Mouse (Mus musculus) ovary, postnatal 10 days (tissue): ENCODE measurements around the gene Rpl18.

ENCODE experiments used
- DNase-seq: peaks from one replicate; pipeline ENCODE4 v3.0.0; 2022; ENCODE audit warnings: low spot score

Rpl18 gene

DNA sequence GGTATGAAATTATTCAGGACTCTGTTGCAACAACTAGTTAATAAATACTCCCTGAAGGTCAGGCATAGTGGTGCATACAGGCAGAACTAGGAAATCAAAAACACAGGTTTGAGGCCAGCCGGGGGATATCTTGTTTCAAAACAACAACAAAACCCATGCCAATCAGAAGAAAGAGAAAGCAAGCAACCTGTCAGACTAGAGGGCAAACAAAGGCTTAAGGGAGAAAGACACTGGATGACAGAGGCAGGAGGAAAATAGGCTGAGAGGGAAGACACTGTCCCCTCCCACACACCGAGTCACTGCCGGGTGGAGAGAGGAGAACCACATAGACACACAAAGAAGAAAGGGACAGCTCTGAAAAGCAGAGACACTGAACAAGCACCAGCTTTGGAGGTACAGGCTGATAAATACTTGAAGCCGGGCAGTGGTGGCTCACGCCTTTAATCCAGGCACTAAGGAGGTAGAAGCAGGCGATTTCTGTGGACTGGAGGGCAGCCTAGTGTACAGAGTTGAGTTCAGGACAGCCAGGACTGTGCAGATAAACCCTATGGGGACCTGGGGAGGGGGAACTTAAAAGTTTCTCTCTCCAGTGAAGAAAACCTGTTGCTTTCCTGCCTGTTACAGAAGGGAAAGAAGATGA is 1.3 kb upstream of the Rpl18 start:
- no peak for DNase-seq

DNA sequence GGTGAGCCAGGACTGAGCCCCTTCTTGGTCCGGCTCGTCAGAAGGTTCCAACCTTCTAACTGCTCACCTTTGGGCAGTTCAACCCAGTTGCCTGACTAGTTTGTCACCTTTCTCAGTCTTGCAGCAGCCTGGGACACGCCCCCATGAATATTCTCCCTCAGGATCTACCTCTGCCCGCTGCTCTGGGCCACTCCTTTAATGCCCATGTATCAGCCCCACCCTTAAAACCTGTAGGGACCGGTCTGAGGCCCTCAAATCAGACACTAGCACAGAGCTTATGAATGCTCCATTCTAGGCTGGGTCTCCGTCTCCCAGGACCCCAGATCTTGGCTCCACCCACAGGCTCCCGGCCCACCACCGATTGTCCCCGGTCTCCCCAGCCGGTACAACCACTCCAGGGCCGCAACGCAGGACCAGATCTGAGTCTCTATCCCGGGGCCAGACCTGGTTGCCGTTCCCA is 597 bp upstream of the Rpl18 start:
- no peak for DNase-seq

DNA sequence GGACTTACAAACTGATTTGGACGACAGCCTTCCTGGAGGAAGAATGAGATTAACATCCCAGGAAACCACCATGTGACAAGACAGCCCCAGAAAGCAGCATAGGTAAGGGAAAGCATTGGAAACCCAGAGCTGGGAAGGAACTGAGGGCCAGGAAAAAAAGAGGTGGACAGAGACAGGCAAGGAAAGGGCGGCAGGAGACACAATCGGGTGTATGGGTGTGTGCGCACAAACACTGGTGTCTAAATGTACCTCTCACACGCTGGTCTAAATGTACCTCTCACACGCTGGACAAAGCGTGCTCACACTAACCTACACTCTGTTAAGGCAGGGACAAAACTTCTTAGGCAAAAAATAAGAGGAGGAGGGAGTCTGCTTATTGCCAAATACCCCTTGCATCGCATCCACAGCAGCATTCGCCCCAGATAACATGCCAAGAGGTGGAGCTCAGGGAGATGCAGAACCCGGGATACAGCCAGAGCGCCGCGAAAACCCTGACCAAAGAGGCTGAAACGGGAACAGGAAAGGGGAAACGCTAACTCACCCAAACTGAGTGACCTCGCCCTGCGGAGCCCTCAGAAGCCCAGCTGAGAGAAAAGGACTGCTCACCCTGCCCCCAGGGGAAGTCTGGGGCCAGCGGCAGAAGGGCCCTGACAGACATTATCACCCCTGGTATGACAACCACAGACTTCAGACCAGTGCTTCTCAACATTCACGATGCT is 643 bp downstream of the Rpl18 start:
- DNase-seq, result no peak

DNA sequence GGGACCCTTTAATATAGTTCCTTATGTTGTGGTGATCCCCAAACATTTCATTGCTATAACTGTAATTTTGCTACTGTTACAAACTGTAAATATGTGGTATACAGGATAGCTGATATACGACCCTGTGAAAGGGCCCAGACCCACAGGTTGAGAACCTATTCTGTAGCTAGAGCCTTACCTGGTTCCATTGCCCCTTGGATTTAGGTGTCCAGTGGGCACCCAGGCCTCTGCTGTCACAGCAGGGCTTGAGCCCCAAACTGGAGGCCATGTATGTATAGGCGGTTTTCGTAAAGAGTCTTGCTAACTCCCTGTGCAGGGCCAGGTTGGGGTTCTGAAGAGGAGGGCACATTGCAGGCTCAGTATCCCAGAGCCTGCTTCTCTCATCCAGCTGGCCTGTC is 1.2 kb downstream of the Rpl18 start:
- no peak for DNase-seq

DNA sequence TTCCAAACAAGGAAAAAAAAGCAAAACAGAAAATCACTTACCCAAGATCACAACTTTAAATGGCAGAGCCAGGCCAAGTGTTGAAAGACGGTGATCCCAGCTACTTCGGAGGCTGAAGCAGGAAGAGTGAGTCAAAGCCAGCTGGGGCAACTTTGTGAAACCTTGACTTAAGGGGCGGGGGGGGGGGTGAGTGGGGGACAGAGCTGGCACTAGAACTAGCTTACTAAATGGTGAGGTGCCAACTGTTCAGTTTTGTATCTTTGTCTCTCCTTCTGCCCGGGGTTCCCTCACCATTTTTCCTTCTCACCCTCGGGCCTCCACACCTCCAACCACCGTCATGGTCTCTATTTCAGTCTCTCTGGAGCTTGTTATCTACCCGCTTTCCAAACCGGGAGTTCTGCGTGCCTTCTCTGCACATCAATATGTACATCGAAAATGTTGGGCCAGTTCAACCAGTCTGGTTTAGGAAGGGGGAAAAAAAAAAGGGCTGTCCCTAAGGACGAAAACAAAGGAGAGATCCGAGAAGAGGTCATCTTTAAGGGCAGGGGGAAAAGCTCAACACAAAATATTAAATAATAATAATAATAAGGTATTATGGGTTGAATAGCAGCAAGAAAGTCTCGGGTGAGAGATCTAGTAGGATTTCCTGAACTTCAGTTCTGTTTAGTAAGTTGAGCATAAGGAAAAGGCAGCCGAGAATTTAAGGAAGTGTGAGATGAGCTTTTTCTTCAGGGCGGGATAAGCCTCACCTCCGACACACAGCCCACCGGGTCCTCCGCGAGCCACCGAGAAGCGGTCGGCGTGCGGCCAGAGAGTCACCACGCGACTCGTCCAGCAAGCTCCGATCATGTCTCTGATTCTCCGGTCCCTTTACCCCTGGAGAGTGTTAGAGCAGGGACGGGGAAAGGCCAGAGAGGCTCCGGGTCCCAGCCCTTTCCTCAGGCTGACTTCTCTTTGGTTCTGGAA is 2.0 kb downstream of the Rpl18 start:
- no peak for DNase-seq

DNA sequence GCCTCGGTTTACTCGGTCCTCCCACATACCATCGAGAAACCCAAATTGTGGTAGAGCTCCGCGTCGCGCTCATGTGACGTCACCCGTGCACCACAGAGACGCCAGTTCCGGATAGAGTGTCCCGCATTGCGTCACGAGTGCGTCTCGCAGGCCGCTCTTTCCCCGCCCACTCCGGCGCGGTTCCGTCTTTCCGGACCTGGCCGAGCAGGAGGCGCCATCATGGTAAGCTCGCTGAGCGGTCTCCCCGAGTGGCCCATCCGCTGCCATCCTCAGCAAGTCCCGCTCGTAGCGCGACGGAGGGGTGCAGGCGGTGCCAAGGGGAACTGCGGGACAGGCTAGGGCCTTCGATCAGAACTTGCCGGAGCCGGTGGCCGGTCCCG is 2.7 kb downstream of the Rpl18 start, which contains the start of gene Sphk2:
Gene Sphk2, minus strand, starts transcription at position 85 of the 380 bp plus-strand sequence.
- peak; percentile 99 for DNase-seq

DNA sequence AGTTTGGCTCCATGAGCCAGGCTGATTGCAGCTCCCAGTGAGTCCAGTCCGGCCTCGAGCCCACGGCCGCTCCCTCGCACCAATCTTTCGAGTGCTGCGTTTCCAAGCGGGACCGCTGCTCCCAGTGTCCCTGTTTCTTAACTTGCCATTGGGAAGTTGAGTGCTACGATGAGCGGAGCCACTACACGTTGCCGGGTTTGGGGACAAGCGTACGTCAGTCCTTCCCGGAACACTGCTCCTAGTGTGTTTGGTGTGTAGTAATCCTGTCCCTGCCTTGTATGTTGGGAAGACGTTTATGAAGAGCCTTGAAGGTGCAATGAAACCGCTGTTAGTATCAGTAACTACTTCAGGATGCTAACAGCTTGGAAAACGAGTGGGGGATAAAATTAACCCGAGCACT is 3.1 kb downstream of the Rpl18 start:
- DNase-seq, result no peak

DNA sequence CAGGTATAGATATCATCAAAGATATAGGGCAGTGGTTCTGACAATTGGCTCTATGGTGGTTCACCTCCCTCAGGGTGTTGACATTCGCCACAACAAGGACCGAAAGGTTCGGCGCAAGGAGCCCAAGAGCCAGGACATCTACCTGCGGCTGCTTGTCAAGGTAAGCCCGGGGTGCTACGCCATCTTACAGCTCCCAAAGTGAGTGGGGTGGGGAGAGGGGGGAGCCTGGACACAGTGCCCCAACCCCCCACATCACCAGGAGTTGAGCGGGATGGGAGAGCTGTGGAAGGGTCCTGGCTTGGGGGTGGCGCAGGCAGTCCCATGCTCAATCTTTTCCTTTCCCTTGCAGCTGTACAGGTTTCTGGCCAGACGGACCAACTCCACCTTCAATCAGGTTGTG is 3.9 kb downstream of the Rpl18 start:
- no peak for DNase-seq

DNA sequence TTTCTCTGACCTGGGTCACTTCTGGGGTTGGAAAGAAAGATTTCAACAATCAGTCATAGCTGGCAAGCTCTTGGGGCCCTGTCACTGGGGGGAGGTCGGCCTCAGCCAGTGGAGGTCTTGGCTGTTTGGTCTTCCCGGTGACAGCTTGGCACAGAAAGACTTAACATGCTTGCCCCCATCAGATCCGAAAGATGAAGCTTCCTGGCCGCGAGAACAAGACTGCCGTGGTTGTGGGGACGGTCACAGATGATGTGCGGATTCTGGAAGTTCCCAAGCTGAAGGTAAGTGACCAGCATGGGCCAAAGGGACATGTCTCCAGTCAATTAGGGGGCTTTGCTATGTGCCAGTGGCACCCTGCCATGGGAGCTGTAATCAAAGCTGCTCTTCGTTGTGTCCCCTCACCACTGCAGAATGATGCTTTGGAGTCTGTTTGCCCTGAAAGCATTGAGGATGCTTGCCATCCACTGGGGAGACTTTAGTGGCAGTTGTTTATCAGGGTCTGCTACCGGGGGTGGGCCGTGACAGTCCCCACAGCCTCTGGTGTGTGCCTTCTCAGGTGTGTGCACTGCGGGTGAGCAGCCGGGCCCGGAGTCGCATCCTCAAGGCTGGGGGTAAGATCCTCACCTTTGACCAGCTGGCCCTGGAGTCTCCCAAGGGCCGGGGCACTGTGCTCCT is 4.6 kb downstream of the Rpl18 start:
- DNase-seq, result no peak

DNA sequence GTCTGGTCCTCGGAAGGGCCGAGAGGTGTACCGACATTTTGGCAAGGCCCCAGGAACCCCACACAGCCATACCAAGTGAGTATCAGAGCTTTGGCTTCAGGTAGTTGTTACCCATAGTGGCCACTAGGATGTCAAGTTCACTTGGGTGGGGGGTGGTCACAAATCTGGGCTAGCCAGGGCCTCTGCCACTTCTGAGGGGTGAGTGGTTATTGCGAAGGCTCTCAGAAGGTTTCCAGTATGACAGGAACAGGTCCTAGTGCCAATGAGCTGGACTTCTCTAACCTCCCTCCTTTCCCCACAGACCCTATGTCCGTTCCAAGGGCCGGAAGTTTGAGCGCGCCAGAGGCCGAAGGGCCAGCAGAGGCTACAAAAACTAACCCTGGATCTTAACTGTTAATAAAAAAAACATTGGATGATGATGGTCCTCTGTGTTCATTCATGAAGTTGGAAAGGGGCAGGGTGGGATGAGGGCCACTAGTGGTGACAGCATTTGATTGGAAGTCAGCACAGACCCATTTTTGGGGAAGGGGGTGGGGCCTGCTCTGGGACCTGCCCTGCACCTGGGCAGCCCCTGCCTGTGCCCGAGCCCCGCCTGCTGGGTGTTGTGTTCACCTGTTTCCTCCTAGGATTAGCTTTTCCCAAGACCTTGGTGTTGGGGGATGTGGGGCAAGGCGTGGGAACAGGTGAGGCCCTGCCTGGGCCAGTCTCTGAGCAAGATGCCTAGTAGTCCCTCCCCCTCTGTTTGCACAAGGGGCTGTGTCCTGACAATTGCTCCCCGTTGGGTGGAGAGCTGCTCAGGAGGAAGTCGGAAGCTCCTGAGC is 5.4 kb downstream of the Rpl18 start, which contains the start of gene Fam83e:
Gene Fam83e, plus strand, starts transcription at position 800 of the 821 bp plus-strand sequence.
- DNase-seq, result no peak

DNA sequence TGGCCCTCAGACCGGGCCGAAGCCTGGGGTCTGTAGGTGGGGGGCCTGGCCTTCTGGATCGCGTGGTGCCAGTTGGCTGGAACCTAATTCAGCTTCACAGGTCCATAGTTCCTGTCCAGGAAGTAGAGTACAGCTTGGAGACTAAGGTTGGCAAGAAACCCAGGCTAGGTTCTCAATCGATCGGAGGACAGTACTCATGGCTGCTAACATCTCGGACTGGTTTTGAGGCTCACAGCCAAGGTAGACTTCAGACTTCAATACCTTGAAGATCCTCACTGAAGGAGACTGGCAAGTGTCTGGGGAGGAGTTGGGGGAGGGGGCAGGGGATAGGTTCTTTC is 5.9 kb downstream of the Rpl18 start:
- DNase-seq, result no peak

DNA sequence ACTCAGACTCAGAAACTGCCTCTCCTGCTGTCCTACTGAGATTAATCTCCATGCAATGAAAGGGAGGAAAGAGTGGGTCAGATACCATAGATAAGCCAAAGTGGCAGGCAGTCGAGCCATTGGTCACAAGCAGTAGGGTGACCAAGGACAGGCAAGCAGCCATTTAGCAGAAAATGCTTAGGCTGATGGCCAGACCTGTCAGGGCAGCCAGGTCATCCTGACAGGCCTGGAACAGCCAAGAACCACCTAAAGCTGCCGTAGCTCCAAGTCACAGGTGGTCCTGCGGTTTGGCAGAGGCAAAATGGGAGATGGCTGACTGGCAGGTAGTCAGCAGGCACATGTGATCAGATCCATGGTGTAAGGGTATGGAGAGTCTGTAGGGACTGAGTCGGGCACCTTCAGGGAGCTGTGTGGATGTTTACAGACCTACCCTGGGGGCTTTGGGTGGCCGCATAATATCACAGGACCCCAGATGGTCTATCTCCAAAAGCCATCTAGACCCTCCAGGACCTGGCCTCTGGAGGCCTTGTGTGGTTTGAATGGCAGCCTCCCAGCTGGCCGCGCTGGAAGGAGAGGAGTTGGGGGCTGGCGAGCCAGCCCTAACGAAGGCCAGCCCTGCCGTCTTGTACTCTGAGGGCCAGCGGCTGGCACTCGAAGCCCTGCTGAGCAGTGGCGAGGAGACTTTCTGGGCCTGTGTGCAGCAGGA is 6.5 kb downstream of the Rpl18 start:
- DNase-seq, result no peak

DNA sequence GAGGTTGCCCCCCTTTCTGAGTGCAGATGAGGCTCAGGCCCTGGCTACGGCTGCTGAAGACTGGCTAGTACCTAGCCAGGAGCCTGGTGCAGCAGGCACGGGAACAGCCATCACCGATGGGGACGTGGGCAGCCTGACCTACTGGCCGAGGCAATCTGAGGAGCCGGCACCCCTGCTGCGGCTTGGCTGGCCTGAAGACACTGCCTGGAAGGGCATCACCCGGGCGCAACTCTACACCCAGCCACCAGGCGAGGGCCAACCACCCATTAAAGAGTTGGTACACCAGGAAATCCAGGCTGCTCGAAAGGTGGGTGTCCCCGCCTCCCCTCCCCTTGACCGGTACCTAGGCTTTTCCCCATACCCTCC is 7.1 kb downstream of the Rpl18 start:
- no peak for DNase-seq

DNA sequence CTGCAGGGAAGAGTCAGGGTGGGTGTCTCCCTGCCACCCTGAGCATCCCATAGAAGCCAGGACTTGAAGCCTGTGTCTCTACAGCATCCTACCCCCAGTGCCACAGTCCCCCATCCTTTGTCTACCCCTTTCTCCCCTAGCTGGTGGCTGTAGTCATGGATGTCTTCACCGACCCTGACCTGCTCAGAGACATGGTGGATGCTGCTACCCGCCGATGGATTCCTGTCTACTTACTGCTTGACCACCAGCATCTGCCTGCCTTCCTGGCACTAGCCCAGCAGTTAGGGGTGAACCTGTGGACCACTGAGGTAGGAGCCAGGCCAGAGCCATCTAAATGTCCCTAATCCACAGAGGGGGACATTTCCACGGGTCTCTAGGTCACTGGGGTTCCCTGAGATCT is 8.0 kb downstream of the Rpl18 start:
- no peak for DNase-seq

DNA sequence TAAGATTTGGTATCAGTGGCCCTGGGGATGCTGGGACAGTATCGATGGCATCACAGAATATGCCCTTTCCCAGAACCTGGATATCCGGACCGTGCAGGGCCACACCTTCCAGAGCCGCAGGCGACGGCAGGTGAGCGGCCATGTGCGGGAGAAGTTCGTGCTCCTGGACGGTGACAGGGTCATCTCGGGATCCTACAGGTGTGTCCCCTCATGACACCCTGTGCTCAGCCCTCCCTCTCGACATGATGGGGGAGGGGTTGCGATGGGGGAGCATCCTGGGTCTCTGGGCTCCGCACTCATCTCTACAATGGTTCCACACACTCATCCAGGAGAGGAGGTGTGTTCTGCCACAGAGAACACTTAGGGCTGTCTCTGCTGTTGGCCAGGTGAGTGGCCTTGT is 8.5 kb downstream of the Rpl18 start:
- DNase-seq, result no peak

DNA sequence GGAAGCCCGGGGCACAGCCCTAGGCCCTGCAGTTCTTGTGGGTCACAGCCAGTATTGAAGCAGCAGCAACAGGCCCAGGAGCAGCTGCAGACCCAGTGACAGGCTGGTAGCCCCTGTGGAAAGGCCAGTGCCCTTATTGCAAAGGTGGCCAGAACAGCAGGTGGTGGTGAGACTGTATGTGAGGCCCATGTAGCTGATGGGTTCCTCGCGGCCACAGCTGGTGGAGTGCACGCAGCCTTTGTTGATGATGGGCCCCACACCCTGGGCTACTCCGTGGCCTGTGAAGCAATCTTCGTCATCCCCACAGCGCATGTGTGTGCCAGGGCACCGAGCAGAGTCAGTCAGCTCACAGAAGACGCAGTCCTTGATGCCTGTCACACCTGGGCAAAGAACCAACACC is 9.9 kb downstream of the Rpl18 start:
- DNase-seq, result no peak

DNA sequence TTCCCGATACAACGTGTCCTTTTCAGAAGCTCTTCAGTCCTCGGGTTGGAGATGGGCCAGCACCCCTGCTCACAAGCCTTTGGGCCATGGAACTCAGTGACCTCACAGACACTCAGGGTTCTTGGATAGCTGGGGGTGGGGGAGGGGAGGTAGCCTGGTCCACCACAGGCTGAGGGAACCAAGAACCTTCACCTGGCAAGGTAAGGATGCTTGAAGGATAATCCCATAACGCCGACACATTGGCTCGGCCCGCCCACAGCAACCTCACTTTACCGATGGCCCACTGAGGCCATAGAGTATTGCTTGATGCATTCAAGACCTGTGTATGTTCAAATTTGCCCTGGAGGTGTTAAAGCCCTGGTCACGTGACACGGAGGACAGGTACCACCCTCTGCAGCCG is 10.5 kb downstream of the Rpl18 start, which contains the start of gene Spaca4:
Gene Spaca4, minus strand, starts transcription at position 101 of the 400 bp plus-strand sequence.
- no peak for DNase-seq

DNA sequence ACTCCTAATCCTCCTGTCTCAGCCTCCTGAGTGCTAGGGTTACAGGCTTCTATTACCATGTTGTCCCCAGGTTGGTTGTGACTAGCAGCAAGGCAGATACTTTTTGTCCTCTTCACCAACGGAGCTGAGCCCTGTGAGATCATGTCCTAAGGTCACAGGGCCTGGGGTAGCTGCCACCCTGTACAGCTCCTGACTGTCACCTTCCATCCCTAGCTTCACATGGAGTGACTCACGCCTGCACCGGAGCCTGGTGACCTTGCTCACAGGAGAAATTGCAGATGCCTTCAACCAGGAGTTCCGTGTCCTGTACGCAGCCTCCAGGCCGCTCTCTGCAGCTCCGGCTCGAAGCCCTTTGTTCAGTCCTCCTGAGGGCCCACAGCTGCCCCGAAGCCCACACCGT is 11.2 kb downstream of the Rpl18 start:
- no peak for DNase-seq

DNA sequence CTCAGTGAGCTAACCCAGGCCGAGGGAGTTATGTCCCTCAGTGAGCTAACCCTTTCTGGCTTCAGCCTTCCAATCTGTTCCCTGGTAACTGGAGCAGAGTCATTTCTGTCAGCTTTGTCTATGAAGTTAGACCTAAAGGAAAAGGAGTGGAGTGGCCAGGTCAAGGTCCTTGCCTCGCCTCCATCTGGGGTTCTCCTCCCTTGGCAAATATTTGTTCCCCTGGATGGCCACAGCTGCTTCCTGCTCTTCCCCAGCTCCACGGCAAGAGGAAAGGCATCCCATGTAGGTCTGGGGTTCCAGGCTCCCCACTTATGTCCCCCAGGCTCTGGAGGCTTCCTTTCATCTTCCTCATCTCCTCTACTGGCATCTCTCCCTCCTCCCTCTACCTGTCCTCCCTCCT is 12.4 kb downstream of the Rpl18 start:
- DNase-seq, result no peak

DNA sequence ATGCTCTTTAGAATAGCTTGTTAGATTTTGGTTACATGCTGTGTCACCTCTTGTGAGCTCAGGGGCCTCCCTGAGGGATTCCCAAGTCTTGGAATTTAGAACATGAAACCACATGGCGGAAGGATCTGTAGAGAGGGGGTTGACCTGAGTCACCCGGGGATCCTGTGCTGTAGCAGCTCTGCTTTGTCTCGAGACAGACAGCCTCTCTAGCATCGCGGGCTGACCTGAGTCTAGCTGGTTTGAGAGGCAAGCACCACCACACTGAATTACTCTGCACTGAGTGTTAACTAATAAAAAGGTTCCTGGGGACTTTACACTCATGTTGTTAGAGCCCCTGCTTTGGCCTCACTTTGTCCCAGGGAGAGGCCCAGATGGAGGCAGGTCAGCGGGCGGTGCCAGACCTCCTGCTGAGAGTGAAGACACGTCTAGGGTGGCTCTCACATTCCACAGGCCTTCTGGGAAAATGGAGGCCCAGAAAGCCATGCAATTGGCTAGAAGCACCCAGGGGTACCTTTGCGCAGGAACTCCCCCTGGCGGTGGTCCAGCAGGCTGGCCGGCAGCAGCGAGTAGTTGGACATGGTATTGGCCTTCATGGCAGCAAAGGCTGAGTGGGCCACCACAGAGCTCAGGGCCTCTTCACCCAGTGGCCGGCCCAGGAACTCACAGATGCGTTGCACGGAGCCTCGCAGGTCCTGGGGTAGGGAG is 15.6 kb downstream of the Rpl18 start:
- DNase-seq, result no peak
